Mouse (Mus musculus) neural tube, embryonic 12.5 days (tissue): ENCODE results near the gene Rpl3l. TPM values are rescaled to one million over a fixed set of nuclear protein-coding genes. Genes with fewer than 3 reads are reported as not detected.
"Not testable (repeated sequence)": the region's sequence is repeated elsewhere in the genome, so short reads cannot be mapped to it uniquely, and the experiment has no call there.

Experiments used
- ATAC-seq: fragments of 200-750 bp; cut with Nextera tagmentation; 2 replicates; pipeline ENCODE4 v1.8.0; 2017; ENCODE audit warnings: low read depth, mild to moderate bottlenecking, moderate TSS enrichment, moderate library complexity; ENCODE audit not compliant: low FRiP score
- H3K27ac ChIP-seq: fragments of 300-500 bp; sonication (generic); 2 replicates; pipeline ENCODE4 v1.5.1; 2016
- H3K27me3 ChIP-seq: fragments of 300-500 bp; sonication (generic); replicated peaks from 2 replicates; pipeline ENCODE4 v1.6.1; 2016; ENCODE audit warnings: mild to moderate bottlenecking
- H3K36me3 ChIP-seq: fragments of 300-500 bp; sonication (generic); 2 replicates; pipeline ENCODE4 v1.6.1; 2016; ENCODE audit warnings: mild to moderate bottlenecking
- H3K4me1 ChIP-seq: fragments of 300-500 bp; sonication (generic); 2 replicates; pipeline ENCODE4 v1.6.1; 2016
- H3K4me2 ChIP-seq: fragments of 300-500 bp; sonication (generic); replicated peaks from 2 replicates; pipeline ENCODE4 v1.6.1; 2016; ENCODE audit warnings: mild to moderate bottlenecking
- H3K4me3 ChIP-seq: fragments of 300-500 bp; sonication (generic); 2 replicates; pipeline ENCODE4 v1.5.1; 2016
- H3K9ac ChIP-seq: fragments of 300-500 bp; sonication (generic); 2 replicates; pipeline ENCODE4 v1.6.1; 2016; ENCODE audit warnings: mild to moderate bottlenecking
- H3K9me3 ChIP-seq: fragments of 300-500 bp; sonication (generic); 2 replicates; pipeline ENCODE4 v1.6.1; 2016; ENCODE audit warnings: mild to moderate bottlenecking
- WGBS: fragments of 180-500 bp; shearing (Covaris S2); methylation state at CpG from one replicate; pipeline ENCODE4 v1.1.7; 2016; 5-methylcytosine and 5-hydroxymethylcytosine counted together
- polyA plus RNA-seq: library from polyadenylated mRNA; unstranded; fragments of >200 nt; fragmentation: Nextera tagmentation; extraction: Ambion mirVana; gene quantifications from 2 replicates; pipeline ENCODE4 v1.2.1, GENCODE M21; 2016

Gene Rpl3l
- polyA plus RNA-seq, 1 experiment from 2014 or later = not detected

DNA sequence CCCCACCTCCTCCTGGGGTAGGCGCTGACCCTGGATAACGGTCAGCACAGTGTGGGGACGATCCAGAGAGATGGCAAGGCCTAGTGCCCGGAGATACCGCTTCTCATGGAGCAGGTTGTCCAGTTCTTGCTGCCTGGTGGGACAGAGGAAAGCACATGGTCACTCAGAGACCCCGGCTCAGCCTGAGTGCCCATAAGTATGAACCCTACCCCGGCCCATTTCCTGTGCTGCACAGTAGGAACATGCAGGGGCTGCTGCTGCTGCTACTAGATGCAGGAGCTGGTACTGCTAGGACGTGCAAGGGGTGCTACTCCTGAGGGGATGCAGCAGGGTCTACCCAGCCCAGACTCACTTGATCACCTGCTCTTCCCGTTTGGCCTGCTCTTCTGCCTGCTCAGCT is 26.4 kb upstream of the Rpl3l start:
- no peak for ATAC-seq
- H3K27ac ChIP-seq = no peak overlapping the region
- peaks cover 52% of the 10 kb centered on the region for H3K36me3 ChIP-seq
- H3K9ac ChIP-seq = no peak overlapping the region
- WGBS = 90% methylated on average over 9 of the region's 9 CpGs
- peaks cover 27% of the 10 kb centered on the region for H3K4me1 ChIP-seq
- no peak overlapping the region for H3K4me3 ChIP-seq
- H3K27me3 ChIP-seq = no peaks in the 10 kb centered on the region
- H3K9me3 ChIP-seq = no peaks in the 10 kb centered on the region
- no peak overlapping the region for H3K4me2 ChIP-seq

DNA sequence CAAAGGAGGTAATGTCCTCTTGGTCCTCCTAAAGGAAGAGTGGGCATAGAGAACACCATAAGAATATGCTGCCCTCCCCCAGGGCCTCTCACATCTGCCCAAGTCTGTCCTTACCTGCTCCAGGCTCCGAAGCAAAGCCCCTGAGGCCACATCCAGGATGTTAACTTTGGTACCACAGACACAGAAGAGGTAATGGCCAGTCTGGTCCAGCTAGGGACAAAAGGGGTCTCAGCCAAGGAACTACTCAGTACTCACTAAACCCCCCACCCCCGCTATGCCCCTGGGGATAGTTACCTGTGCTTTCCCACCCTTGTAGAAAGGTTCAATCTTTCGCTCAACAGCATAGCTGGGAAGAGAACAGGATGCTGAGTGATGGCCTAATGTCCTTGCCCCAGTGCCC is 21.8 kb upstream of the Rpl3l start:
- no peak for ATAC-seq
- H3K4me3 ChIP-seq = no peak overlapping the region
- 89% methylated on average over 3 of the region's 3 CpGs for WGBS
- peak overlapping the region; percentile 68; the same call in 1 of the 2 replicates for H3K4me2 ChIP-seq
- H3K27me3 ChIP-seq = no peaks in the 10 kb centered on the region
- peaks cover 37% of the 10 kb centered on the region for H3K36me3 ChIP-seq
- H3K27ac ChIP-seq = no peak overlapping the region
- no peaks in the 10 kb centered on the region for H3K9me3 ChIP-seq
- no peak overlapping the region for H3K9ac ChIP-seq
- peaks cover 20% of the 10 kb centered on the region for H3K4me1 ChIP-seq

DNA sequence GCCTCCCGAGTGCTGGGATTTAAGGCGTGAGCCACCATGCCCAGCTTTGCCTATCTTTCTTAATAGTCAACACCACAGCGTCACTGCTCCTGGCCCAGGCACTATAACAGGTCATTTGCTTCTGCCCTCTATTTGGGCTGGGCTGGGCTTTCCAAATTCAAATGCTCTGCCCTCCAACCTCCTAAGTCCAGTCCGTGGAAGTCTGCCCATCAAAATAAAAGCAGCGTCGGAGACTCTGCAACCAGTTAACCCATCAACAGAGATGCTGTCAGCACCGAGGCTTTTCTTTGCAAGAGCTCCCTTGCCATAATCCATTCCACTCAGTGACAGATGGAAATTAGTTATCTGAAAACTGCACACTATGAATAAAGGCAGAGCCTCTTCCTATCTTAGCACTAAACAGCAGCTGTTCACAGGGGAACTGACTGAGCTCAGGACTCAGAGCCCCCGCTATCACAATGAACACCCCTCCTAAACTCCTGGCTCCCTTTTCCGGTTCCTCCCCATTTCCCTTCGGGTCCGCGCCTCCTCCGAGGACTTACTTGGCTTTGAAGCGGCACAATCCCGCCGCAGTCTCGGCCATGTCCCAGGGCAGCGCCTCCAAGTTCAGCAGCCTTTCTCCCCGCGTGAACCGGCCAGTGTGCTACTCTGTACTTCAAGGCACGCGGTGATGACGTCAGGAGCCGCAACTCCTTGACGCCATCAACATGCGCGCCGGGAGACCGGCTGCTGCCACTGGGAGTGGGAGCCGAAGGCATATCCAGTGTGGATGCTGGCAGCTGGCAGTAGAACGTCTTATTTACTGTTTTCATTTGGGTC is 20.4 kb upstream of the Rpl3l start, which contains the start of gene Tbl3:
TSS of gene Tbl3 (minus strand) at position 679 of the 819 bp plus-strand sequence.
- Histone ChIP-seq H3K4me3 (peak within 1 kb of the TSS; percentile 80), H3K27ac (no peak within 1 kb of the TSS), H3K27me3 (no peaks in the 10 kb centered on the region), H3K9me3 (no peaks in the 10 kb centered on the region), H3K4me2 (peak within 1 kb of the TSS; percentile 68), H3K4me1 (peaks cover 20% of the 10 kb centered on the region), H3K9ac (peak within 1 kb of the TSS; percentile 72), H3K36me3 (peaks cover 24% of the 10 kb centered on the region)
- ATAC-seq = peak; percentile 81
- WGBS = 4% methylated on average over 32 of the region's 32 CpGs

DNA sequence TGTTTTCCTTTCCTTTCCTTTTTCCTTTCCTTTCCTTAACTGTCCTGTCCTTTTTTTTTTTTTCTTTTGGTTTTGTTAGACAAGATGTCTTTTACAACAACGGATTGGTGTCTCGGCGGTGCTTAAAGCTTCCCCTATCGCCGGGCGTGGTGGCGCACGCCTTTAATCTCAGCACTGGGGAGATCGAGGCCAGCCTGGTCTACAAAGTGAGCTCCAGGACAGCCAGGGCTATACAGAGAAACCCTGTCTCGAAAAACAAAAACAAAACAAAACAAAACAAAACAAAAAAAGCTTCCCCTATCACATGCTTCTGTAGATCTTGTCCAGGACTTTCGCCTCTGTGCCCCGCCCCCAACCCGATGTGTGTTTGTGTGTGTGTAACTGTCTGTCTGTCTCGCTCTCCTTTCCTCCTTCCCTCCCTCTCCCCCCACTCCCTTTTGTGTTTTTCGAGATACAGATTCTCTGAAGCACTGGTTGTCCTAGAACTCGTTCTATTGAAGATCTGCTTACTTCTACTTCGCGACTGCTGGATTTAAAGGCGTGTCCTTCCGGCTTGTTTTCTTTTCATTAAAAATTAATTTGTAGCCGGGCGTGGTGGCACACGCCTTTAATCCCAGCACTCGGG is 19.7 kb upstream of the Rpl3l start:
- H3K9ac ChIP-seq = peak overlapping the region; percentile 72
- peak overlapping the region; percentile 80 for H3K4me3 ChIP-seq
- H3K4me1 ChIP-seq = peaks cover 20% of the 10 kb centered on the region
- H3K9me3 ChIP-seq = no peaks in the 10 kb centered on the region
- 7% methylated on average over 24 of the region's 24 CpGs for WGBS
- peak; percentile 51; the same call in 1 of the 2 replicates for ATAC-seq
- no peak overlapping the region for H3K27ac ChIP-seq
- no peaks in the 10 kb centered on the region for H3K27me3 ChIP-seq
- H3K4me2 ChIP-seq = peak overlapping the region; percentile 68
- H3K36me3 ChIP-seq = peaks cover 17% of the 10 kb centered on the region

DNA sequence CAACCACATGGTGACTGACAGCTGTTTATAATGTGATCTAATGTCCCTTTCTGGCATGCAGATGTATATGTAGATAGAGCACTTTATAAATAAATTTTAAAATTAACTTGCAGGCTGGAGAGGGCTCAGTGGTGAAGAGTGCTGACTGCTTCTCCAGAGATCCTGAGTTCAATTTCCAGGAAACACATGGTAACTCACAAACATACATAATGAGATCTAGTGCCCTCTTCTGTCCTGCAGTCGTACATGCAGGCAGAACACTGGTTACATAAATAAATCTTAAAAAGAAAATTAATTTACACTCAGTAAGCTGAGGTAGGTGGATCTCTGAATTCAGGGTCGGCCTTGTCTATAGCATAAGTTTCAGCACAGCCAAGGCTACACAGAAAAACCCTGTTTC is 19.0 kb upstream of the Rpl3l start:
- Histone ChIP-seq H3K9ac (no peak overlapping the region), H3K4me1 (peaks cover 20% of the 10 kb centered on the region), H3K27ac (no peak overlapping the region), H3K36me3 (peaks cover 15% of the 10 kb centered on the region), H3K27me3 (no peaks in the 10 kb centered on the region), H3K9me3 (no peaks in the 10 kb centered on the region), H3K4me3 (no peak overlapping the region), H3K4me2 (peak overlapping the region; percentile 68; the same call in 1 of the 2 replicates)
- ATAC-seq = no peak
- 37% methylated on average over 2 of the region's 2 CpGs for WGBS

DNA sequence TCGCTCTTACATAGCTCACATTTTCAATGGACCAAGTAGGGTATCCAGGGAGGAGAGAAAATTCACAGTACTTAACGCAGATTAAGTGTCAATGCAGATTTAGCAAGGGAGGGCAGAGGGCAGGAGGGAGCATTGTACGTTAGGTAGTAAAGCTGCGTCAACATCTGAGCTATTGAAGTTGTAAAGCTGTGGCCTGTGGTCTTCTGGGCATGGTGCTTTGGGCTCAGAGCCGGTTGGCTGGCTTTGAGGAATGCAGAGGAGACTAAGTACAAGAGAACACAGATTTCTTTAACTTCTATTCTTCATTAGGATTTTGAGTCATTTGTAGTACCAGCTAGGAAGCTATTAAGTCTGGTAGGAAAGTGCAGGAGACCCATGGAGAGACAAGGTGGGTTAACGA is 12.1 kb upstream of the Rpl3l start:
- Histone ChIP-seq H3K36me3 (peaks cover 20% of the 10 kb centered on the region), H3K9me3 (no peaks in the 10 kb centered on the region), H3K4me1 (peaks cover 6% of the 10 kb centered on the region; the same call in 1 of the 2 replicates), H3K4me3 (no peak overlapping the region), H3K4me2 (no peak overlapping the region), H3K9ac (no peak overlapping the region), H3K27me3 (no peaks in the 10 kb centered on the region), H3K27ac (no peak overlapping the region)
- no peak for ATAC-seq
- WGBS = 60% methylated on average over 6 of the region's 6 CpGs

DNA sequence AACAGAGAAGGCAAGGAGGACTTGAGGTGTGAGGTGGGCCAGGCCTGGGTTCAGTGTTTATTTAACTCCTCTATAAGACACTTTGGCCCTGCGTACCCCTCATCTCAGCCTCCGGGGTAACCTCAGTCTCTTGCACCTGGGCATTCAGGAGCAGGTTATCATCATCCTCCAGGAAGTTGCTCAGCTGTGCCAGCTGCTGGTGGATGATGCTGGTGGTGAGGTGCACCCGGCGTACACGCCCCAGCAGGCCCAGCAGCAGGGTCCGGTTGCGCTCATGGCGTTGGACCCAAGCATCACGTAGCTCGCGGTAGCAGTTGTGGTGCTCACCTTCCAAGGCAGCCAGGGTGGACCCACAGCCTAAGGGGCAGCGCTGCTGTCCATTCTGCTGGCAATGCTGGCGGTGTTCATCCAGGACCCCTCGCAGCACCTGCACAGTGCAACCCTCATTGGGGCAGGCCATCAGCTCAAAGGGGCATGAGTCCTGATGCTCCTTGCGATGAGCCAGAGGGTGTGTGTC is 11.4 kb upstream of the Rpl3l start:
- WGBS = 96% methylated on average over 15 of the region's 15 CpGs
- ATAC-seq = no peak
- no peak overlapping the region for H3K27ac ChIP-seq

DNA sequence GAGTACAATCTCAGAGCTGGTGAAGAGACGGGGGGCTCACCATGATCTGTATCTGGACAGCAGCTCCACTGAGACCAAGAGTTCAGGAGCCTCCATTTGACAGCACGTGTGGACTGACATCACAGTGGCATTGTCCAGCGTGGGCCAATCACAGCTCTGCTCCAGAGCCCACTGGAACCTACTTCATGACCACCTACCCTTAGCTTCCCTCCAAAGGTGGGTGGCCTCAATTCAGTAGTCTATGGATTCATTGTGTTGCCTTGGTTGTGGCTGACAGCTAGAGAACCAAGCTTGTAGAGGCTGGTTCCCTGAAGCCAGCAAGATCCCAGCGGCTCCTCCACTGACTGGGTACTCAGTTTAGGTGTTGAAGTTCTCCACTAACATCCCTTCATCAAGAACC is 9.7 kb upstream of the Rpl3l start, which contains the start of the genes Rnf151 and Rps2:
TSS of gene Rnf151 (minus strand) at position 121 of the 400 bp plus-strand sequence.
TSS of gene Rps2 (plus strand) at position 174 of the 400 bp plus-strand sequence.
- H3K36me3 ChIP-seq = peaks cover 36% of the 10 kb centered on the region
- no peaks in the 10 kb centered on the region for H3K9me3 ChIP-seq
- H3K27ac ChIP-seq = no peak within 1 kb of the TSS
- H3K27me3 ChIP-seq = no peaks in the 10 kb centered on the region
- peaks cover 24% of the 10 kb centered on the region for H3K4me1 ChIP-seq
- 93% methylated on average over 4 of the region's 4 CpGs for WGBS
- H3K9ac ChIP-seq = 0 out of 2 replicates have a peak within 1 kb of the TSS, but pooled peaks have one; percentile 83
- H3K4me3 ChIP-seq = peak within 1 kb of the TSS; percentile 80
- H3K4me2 ChIP-seq = peak within 1 kb of the TSS; percentile 94
- no peak for ATAC-seq

More for the DNA sequence above, 11.4 kb upstream of the Rpl3l start:
- peaks cover 8% of the 10 kb centered on the region for H3K4me1 ChIP-seq
- no peak overlapping the region for H3K4me3 ChIP-seq
- peaks cover 22% of the 10 kb centered on the region for H3K36me3 ChIP-seq
- no peaks in the 10 kb centered on the region for H3K9me3 ChIP-seq
- no peak overlapping the region for H3K9ac ChIP-seq
- no peaks in the 10 kb centered on the region for H3K27me3 ChIP-seq
- no peak overlapping the region for H3K4me2 ChIP-seq

DNA sequence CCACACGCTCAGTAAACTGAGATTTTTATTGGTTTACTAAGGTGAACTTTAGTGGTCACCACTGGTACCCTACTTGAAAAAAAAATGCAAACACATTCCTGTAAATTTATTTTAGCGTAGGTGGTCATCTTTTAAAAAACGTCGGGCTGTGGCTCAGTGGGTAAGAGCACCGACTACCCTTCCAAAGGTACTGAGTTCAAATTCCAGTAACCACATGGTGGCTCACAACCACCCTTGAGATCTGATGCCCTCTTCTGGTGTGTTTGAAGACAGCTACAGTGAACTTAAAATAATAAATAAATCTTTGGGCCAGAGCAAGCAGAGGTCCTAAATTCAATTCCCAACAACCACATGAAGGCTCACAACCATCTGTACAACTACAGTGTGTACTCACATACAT is 8.7 kb upstream of the Rpl3l start:
- peak overlapping the region; percentile 83 for H3K9ac ChIP-seq
- not testable (repeated sequence) for H3K27ac ChIP-seq, H3K27me3 ChIP-seq, H3K9me3 ChIP-seq, ATAC-seq
- H3K4me2 ChIP-seq = peak overlapping the region; percentile 94
- peaks cover 33% of the 10 kb centered on the region for H3K4me1 ChIP-seq
- H3K4me3 ChIP-seq = peak overlapping the region; percentile 80
- 60% methylated on average over 5 of the region's 5 CpGs for WGBS
- peaks cover 36% of the 10 kb centered on the region for H3K36me3 ChIP-seq

DNA sequence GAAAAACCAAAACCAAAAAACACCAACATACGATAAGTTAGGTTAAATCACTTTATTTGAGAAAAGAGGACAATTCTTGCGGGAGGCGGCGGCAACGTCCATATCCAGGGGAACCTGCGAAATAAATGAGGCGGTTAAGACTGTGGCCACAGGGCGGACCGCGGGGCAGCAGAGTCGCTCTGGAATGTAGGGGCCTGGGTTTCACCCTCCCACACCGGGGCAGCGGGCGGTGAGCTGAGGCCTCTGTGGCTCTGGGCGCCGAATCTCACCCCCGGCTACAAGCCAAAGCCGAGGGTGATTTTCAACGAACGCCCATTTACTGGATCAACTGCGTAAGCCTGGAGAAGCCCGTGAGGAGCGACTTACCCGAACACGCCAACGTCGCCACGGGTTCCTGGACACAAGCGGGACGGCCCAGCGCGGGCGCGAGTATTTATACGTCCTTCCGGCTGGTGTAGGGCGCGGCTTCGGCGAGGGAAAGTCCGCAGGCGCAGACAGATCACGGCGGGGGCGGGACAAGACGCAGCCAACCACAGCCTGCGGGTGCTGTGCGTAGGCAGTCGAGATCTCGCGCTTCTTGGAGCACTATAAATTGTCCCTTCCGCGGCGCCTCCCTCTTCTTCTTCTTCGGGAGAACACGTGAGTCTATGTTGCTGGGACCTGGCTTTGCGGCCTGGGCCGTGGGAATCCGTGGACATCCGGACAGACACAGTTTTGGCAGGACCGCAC is 8.0 kb upstream of the Rpl3l start:
- H3K4me1 ChIP-seq = peaks cover 35% of the 10 kb centered on the region
- ATAC-seq = peak; percentile 97
- no peaks in the 10 kb centered on the region for H3K27me3 ChIP-seq
- H3K27ac ChIP-seq = peak overlapping the region; percentile 57; the same call in 1 of the 2 replicates
- H3K4me2 ChIP-seq = peak overlapping the region; percentile 94
- peaks cover 36% of the 10 kb centered on the region for H3K36me3 ChIP-seq
- no peaks in the 10 kb centered on the region for H3K9me3 ChIP-seq
- H3K4me3 ChIP-seq = peak overlapping the region; percentile 80
- H3K9ac ChIP-seq = peak overlapping the region; percentile 83
- under 1% methylated on average over 61 of the region's 61 CpGs for WGBS

DNA sequence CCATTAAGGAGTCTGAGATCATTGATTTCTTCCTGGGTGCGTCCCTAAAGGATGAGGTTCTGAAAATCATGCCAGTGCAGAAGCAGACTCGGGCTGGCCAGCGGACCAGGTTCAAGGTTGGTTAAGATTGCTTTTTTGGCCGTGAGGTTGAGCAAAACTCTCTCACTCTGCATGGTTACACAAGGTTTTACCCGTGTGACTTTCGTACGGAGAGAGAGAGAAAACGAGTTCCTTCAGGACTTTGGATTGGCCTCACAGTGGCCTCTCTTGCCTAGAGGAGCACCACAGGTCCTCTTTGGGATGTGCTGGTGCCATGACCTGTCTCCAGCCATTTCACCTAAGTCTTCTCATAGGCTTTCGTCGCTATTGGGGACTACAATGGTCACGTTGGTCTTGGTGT is 7.0 kb upstream of the Rpl3l start:
- H3K27ac ChIP-seq, H3K9me3 ChIP-seq, H3K27me3 ChIP-seq, ATAC-seq: not testable (repeated sequence)
- H3K4me1 ChIP-seq = peaks cover 35% of the 10 kb centered on the region
- 2% methylated on average over 11 of the region's 11 CpGs for WGBS
- H3K9ac ChIP-seq = peak overlapping the region; percentile 83
- H3K4me2 ChIP-seq = peak overlapping the region; percentile 94
- peaks cover 36% of the 10 kb centered on the region for H3K36me3 ChIP-seq
- H3K4me3 ChIP-seq = peak overlapping the region; percentile 80
